Mouse (Mus musculus) induced T-regulatory cell, adult 2 months (primary cell): Measurements from ENCODE around the gene Kif24.

ENCODE experiments used
- DNase-seq: peaks from one replicate; pipeline ENCODE4 v3.0.0-alpha.2; 2012; ENCODE audit warnings: low read depth

Gene Kif24

DNA sequence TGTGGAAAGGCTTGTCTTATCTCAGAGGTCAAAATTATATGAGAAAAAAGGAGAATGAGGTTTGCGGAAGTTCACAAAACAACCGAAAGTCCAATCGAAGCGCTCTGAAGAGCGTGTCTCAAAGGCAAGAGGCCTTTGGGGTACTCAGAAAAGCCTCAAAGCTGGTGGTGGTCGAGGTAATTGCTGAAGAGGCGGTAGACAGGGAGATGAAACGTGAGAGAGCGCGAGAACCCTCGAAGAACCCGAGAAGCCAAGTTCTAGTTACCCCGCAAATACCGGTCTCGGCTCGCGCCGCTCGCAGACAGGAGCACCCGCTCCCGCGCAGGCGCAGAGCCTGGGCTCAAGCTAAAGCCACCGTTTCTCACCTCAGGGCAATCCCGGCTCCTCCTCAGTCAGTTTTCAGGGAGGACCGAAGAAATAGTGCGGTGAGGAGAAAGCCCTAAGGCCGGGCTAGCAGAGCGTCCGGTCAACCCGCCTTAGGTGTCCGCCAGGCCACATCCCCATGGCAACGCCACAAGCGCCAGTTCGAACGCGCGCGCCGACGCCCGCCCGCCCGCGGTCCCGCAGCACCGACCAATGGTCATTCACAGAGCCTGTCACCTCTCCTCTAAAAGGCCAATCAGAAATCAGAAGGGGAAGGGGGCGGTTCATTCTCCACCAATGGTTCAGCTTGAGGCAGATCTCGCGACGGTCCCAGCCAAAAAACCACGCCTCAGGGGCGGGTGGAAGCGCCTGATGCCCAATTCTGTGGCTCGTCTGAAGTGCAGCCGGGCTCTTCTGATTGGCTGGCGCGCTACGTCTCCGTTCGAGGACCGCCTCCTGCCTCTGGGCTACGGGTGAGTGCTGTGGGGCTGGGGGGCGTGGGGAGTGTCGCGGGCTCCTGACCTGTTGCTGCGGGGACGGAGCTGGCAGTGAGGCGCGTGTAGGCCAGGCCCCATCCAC lies at the start of gene Kif24, which contains the start of gene Nudt2:
Gene Kif24, minus strand, starts transcription at position 543 of the 942 bp plus-strand sequence.
Gene Nudt2, plus strand, starts transcription at position 807 of the 942 bp plus-strand sequence.
- DNase-seq = peak; percentile 100

DNA sequence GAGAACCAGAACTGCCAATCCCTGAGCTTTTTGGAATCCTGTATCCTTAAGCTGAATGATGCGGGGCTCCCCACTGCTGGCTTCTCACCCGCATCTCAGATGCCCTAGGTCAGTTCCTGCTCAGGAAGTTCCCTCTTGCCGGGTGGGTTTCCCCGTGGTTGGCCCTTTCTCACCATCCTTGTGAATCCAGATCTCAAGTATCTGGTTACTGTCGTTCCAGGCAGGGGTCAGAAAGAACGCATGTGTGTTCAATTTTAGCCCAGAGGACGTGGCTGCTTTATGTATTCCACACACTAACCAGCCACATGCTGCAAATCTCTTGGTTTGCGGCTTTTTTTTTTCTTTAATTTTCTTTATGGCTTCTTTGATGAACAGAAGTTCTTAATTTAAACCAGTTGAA lies 49.0 kb upstream of the Kif24 start:
- DNase-seq = no peak

GRCm38 (mm10) chr4:41513309-41513708 lies 48.6 kb upstream of the Kif24 start:
- no peak for DNase-seq

DNA sequence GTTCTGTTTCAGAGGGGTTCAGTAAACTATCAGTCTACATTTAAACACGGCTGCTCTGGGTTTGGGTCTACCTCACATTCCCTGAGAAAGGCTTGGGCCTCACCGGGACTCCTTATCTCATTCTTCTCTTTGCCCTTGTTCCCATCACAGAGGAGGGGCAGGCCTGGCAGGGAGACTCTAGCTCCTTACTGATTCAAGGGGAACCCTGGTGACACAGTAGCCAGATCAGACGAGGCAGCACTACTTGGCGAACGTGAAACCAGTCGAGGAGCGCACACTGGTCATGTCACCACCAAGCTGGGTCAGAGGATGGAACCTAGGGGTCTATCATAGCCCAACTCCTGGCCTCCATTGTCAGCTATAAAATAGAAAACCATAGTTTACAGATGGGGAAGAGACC lies 43.3 kb upstream of the Kif24 start:
- DNase-seq = no peak

- peak; percentile 28 for DNase-seq
Observed at GRCm38 (mm10) chr4:41507326-41507924, 42.7 kb upstream of the Kif24 start.

DNA sequence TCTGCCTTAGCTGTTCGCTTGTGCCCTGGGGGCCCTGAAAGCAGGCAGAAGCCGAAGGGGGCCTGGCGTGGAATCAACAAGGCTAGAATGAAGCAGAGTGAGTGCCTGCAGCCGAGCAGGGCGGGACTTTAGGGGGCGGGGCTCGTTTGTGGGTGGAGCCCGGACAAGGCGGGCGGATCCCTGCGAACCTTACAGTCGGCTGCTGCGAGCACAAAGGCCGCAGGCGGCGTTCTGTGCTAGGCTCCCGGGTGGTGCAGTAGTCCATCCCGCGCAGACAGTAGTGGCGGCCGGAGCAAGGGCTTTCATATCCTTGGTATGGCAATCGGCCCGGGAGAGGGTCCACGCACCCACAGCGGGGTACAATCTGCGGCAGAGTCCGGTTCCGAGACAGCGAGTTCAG lies 42.2 kb upstream of the Kif24 start:
- DNase-seq = peak; percentile 80

DNA sequence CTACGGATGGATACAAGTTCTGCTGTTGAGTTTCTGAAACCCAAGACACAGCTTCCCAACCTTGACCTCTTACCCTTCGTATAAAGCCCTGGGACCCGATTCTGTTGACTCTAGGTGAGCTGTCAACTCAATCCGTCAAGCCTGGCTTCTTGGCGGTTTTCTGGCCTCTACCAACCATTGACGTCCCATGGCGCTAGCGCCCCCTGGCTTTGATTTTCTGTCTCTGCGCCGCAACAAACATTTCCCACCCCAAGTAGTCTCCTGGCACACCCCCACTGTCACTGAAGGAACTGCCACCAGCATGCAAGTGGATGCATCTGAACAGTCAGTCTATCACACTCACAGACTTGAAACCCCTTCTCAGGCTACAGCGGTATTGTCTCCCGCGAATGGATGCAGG lies 41.5 kb upstream of the Kif24 start:
- DNase-seq = peak; percentile 70

DNA sequence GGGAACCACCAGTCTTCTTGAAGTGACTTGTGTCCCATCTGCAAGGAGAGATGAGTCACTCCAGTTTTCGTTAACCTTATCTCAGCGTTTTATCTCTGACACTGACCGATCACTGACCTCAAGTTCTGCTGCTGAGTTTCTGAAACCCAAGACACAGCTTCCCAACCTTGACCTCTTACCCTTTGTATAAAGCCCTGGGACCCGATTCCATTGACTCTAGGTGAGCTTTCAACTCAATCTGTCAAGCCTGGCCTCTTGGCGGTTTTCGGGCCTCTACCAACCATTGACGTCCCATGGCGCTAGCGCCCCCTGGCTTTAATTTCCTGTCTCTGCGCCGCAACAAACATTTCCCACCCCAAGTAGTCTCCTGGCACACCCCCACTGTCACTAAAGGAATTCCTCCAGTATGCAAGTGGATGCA lies 40.5 kb upstream of the Kif24 start:
- peak; percentile 39 for DNase-seq

GRCm38 (mm10) chr4:41504325-41504724 lies 39.6 kb upstream of the Kif24 start:
- peak; percentile 42 for DNase-seq

GRCm38 (mm10) chr4:41502986-41503412 lies 38.3 kb upstream of the Kif24 start, which contains the start of gene AI464131:
Gene AI464131 (minus strand): TSS chr4:41503076.
- peak; percentile 87 for DNase-seq

DNA sequence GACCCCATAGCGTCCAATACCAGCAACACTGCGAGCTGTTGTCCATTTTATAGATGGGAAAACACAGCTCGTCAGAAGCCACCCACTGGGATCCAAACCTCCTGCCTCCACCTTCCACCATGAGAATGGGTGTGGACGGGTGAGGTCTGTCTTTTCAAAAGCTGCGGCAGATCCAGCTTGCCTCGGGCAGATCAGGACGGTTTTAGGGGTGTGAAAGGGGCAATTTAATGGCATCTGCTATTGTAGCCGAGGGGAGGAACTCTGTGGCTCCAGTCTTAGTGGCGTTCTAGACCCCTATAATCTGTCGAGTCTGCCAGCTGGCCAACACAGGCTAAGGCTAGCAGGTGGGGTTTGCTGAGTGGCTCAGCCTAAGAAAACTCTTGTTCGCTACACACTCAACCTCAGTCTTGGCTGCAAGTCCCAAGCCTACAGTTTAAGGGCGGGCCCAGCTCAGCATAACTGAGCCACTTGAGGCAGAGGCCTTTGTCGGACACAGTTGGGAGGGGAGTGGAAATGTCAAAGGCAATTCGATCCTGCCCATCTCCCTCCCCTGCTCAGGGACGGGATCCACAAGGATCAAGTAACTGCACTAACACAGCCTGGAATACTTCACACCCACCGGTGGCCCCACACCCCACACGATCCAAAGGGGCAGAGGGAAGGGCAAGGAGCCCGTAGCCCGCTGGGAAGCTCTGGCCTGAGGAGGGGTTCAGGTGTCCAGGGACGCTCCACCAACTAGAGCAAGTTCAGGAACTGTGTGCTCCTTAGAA lies 37.7 kb upstream of the Kif24 start:
- DNase-seq = peak; percentile 6

GRCm38 (mm10) chr4:41500787-41501186 lies 36.1 kb upstream of the Kif24 start:
- no peak for DNase-seq

DNA sequence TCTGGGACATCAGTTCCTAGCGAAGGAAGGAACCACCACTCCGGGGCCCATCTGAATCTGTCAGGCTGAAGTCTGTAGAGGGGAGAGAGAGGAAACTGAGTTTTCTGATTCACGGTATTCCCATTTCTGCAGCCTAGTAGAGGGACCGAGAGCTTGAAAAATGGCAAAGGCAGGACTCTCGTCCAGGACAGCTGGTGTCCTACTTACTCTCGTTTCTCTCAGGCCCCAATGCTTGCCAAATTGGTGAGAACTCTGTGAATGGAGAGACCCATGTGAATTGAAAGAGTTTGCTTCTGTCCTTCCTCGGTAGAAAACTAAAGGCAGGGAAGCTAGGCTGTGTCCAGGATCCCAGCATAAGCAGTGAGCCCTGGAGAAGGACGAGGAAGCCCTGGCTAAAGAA lies 34.9 kb upstream of the Kif24 start:
- no peak for DNase-seq

GRCm38 (mm10) chr4:41498921-41499391 lies 34.3 kb upstream of the Kif24 start:
- peak; percentile 9 for DNase-seq

DNA sequence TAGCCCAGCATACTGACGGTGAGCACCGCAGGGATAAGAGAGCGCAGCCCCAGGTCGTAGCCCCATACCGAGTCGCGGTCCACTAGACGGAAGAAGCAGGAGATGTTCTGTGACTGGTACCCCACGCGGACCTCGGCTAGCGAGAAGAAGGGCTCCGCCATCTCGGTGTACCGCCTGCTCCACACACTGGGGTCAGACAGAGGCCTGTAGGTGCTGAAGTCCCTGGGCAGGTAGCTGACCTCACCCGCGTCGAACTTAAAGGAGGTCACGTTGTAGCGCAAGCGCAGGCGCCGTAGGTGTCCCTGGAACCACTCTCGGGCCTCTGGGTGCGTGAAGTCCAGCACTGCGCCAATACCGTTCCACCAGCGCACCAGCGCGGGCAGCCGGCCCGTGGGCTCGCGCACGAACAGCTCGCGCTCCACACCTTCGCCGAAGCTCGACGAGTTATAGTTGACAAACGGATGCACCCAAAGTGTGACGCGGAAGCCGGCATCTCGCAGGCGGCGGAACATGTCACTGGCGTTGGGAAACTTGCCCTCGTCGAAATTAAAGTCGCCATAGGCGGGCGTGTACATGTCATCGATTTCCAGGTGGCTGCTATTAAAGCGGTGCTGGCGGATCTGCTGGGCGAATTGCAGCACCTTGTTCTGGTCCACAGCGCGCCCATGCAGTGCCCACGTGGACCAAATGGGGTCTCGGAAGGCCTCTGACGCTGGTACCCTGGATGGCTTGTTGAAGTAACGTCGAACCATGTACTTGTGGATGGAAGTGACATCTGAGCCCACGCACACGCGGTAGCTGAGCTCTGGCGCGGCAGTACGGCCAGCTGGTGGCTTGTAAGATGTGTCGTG lies 33.5 kb upstream of the Kif24 start:
- peak; percentile 12 for DNase-seq

DNA sequence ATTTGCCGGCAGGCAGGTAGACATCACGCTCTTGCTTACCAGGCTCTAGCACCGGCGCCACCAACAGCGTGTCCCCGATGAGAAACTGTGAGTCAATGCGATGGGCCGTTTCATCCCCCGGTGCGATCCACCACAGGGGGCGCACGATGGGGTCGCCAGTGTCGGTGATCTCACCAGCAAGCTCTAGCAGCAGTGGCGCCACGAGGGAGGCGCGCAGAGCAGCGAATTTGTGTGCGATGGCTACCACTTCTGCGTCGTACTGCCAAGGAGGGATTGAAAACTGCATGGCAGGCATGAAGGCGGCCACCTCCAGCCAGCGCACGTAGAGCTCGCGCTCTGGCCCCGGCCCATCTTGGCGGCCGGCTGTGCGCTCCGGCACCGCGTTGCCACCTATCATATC lies 32.9 kb upstream of the Kif24 start:
- DNase-seq = peak; percentile 26

GRCm38 (mm10) chr4:41497046-41497445 lies 32.4 kb upstream of the Kif24 start:
- DNase-seq = no peak

GRCm38 (mm10) chr4:41495850-41496249 lies 31.2 kb upstream of the Kif24 start:
- DNase-seq = no peak

DNA sequence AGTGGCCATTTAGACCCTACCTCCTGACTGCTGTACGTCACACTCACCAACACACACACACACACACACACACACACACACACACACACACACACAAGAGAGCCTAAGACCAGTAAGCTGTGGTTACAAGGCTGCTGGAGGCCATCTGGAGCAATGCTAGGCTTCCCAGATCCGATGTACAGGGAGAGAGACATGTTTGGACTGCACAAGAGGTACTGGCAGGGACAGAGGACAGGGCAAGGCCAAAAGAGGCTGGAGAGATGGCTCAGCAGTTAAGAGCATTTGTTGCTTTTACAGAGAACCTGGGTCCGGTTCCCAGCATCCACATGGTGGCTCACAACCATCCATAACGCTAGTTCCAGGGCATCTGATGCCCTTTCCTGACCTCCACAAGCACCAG lies 30.4 kb upstream of the Kif24 start:
- no peak for DNase-seq

GRCm38 (mm10) chr4:41494378-41494777 lies 29.7 kb upstream of the Kif24 start:
- DNase-seq = no peak

GRCm38 (mm10) chr4:41493464-41494116 lies 28.9 kb upstream of the Kif24 start:
- no peak for DNase-seq
